8 mouse cellular contexts compared by ENCODE assay signal in genomic region chr16:41258145-41259035, GRCm38 (mm10).
DNase-seq lines count a peak whose midpoint lies in the region; ATAC-seq and TF ChIP-seq lines count a peak whose summit lies in the region.

No protein-coding gene starts in this region.

- no peak overlapping the region for H3K4me3 ChIP-seq in intestine, postnatal 0 days (ENCODE audit: low read depth, low read length)
- no peak overlapping the region for H3K4me3 ChIP-seq in intestine, embryonic 16.5 days (ENCODE audit: low read length)
- H3K4me3 ChIP-seq in hindbrain, embryonic 14.5 days (replicated peaks; ENCODE audit: low read length) = no peak overlapping the region
- no peak overlapping the region for H3K4me3 ChIP-seq in midbrain, embryonic 13.5 days (replicated peaks)

- peak; percentile 92 for DNase-seq in brain, embryonic 14.5 days (ENCODE audit: low read depth)
- peak; percentile 5 for DNase-seq in fibroblast of lung, adult 2 months (ENCODE audit: low read depth)
- peak; percentile 91 for DNase-seq in hindbrain, embryonic 14.5 days (ENCODE audit: low spot score)
- DNase-seq in left cerebral cortex, adult 18-20 months (ENCODE audit: low spot score in 2 of 2) = peak; percentile 73 to 90
- DNase-seq in testis, postnatal 14 days (ENCODE audit: low spot score) = peak; percentile 7

- no peaks in the 10 kb centered on the region for H3K27me3 ChIP-seq in intestine, postnatal 0 days (replicated peaks; ENCODE audit: control insufficient read depth, insufficient read depth, low read length)
- H3K27me3 ChIP-seq in intestine, embryonic 16.5 days (replicated peaks; ENCODE audit: control insufficient read depth, insufficient read depth, low read length) = no peaks in the 10 kb centered on the region
- H3K27me3 ChIP-seq in hindbrain, embryonic 14.5 days (ENCODE audit: control insufficient read depth, insufficient read depth, low read length) = no peaks in the 10 kb centered on the region
- no peaks in the 10 kb centered on the region for H3K27me3 ChIP-seq in midbrain, embryonic 13.5 days

- no peak for ATAC-seq in intestine, postnatal 0 days
- ATAC-seq in intestine, embryonic 16.5 days = no peak
- peak; percentile 77; the same call in 1 of the 2 replicates for ATAC-seq in hindbrain, embryonic 14.5 days (ENCODE audit: low FRiP score)
- peak; percentile 86 for ATAC-seq in midbrain, embryonic 13.5 days

- no peaks in the 10 kb centered on the region for H3K36me3 ChIP-seq in intestine, postnatal 0 days (ENCODE audit: control insufficient read depth, insufficient read depth)
- no peaks in the 10 kb centered on the region for H3K36me3 ChIP-seq in intestine, embryonic 16.5 days (ENCODE audit: control insufficient read depth, insufficient read depth, low read length)
- H3K36me3 ChIP-seq in hindbrain, embryonic 14.5 days (replicated peaks; ENCODE audit: control insufficient read depth, insufficient read depth) = no peaks in the 10 kb centered on the region
- H3K36me3 ChIP-seq in midbrain, embryonic 13.5 days = no peaks in the 10 kb centered on the region

- 52% methylated on average over 12 of the region's 12 CpGs for WGBS in intestine, postnatal 0 days
- WGBS in intestine, embryonic 16.5 days = 51% methylated on average over 12 of the region's 12 CpGs
- 51% methylated on average over 12 of the region's 12 CpGs for WGBS in hindbrain, embryonic 14.5 days
- WGBS in midbrain, embryonic 13.5 days = 45% methylated on average over 12 of the region's 12 CpGs

- no peaks in the 10 kb centered on the region for H3K4me1 ChIP-seq in intestine, postnatal 0 days (replicated peaks; ENCODE audit: control insufficient read depth, insufficient read depth, low read length)
- no peaks in the 10 kb centered on the region for H3K4me1 ChIP-seq in intestine, embryonic 16.5 days (ENCODE audit: control insufficient read depth, insufficient read depth, low read length)
- H3K4me1 ChIP-seq in hindbrain, embryonic 14.5 days (replicated peaks; ENCODE audit: control insufficient read depth, insufficient read depth, low read length) = no peaks in the 10 kb centered on the region
- peaks cover 5% of the 10 kb centered on the region; the same call in 1 of the 2 replicates for H3K4me1 ChIP-seq in midbrain, embryonic 13.5 days (replicated peaks)

- TF ChIP-seq CTCF in intestine, postnatal 0 days (IDR thresholded peaks at IDR 0.05; ENCODE audit: low read depth) = peak; percentile 84
- peak; percentile 82; the same call in 1 of the 2 replicates for TF ChIP-seq CTCF in brain, embryonic 14.5 days (IDR thresholded peaks at IDR 0.05; ENCODE audit: borderline replicate concordance, extremely low read depth, insufficient read depth, insufficient read length)

- H3K9me3 ChIP-seq in intestine, postnatal 0 days (ENCODE audit: control insufficient read depth) = no peaks in the 10 kb centered on the region
- H3K9me3 ChIP-seq in intestine, embryonic 16.5 days (ENCODE audit: control insufficient read depth, low read length) = no peaks in the 10 kb centered on the region
- H3K9me3 ChIP-seq in hindbrain, embryonic 14.5 days (ENCODE audit: control insufficient read depth, low read length) = no peaks in the 10 kb centered on the region
- H3K9me3 ChIP-seq in midbrain, embryonic 13.5 days = no peaks in the 10 kb centered on the region

- no peak for TF ChIP-seq POLR2A in brain, embryonic 14.5 days (IDR thresholded peaks at IDR 0.05; ENCODE audit: borderline replicate concordance, extremely low read depth, insufficient read depth, insufficient read length, poor library complexity, severe bottlenecking)

- no peak overlapping the region for H3K27ac ChIP-seq in intestine, postnatal 0 days (ENCODE audit: low read depth, low read length)
- no peak overlapping the region for H3K27ac ChIP-seq in intestine, embryonic 16.5 days (ENCODE audit: low read length)
- peak overlapping the region; percentile 63; the same call in 1 of the 2 replicates for H3K27ac ChIP-seq in hindbrain, embryonic 14.5 days
- peak overlapping the region; percentile 61 for H3K27ac ChIP-seq in midbrain, embryonic 13.5 days

- H3K9ac ChIP-seq in intestine, postnatal 0 days (ENCODE audit: low read depth, low read length) = no peak overlapping the region
- no peak overlapping the region for H3K9ac ChIP-seq in intestine, embryonic 16.5 days (ENCODE audit: low read depth, low read length)
- no peak overlapping the region for H3K9ac ChIP-seq in hindbrain, embryonic 14.5 days
- no peak overlapping the region for H3K9ac ChIP-seq in midbrain, embryonic 13.5 days (replicated peaks)

- no peak overlapping the region for H3K4me2 ChIP-seq in intestine, postnatal 0 days (replicated peaks; ENCODE audit: low read depth)
- H3K4me2 ChIP-seq in intestine, embryonic 16.5 days (ENCODE audit: low read depth, low read length) = no peak overlapping the region
- H3K4me2 ChIP-seq in hindbrain, embryonic 14.5 days (replicated peaks) = no peak overlapping the region
- no peak overlapping the region for H3K4me2 ChIP-seq in midbrain, embryonic 13.5 days (replicated peaks)

Comparison
In these comparisons a context has a peak if more than half of its experiments do, and no peak if none do; other contexts are left out.
1. ATAC-seq: peak in hindbrain, embryonic 14.5 days (single experiment) and midbrain, embryonic 13.5 days (single experiment); none in intestine, postnatal 0 days (single experiment) and intestine, embryonic 16.5 days (single experiment).
2. H3K27ac ChIP-seq: peak in hindbrain, embryonic 14.5 days (single experiment) and midbrain, embryonic 13.5 days (single experiment); none in intestine, postnatal 0 days (single experiment) and intestine, embryonic 16.5 days (single experiment).
3. DNase-seq: peak in every context shown above with its lines; median percentile 92 in brain, embryonic 14.5 days; 91 in hindbrain, embryonic 14.5 days; 82 in left cerebral cortex, adult 18-20 months; 7 in testis, postnatal 14 days; 5 in fibroblast of lung, adult 2 months.